In genomic region chr17:30072613-30073012, GRCm38 (mm10) we compare ENCODE assay signal across 27 mouse cellular contexts.
A peak's percentile ranks its signal among the peaks of the same experiment; 100 is the strongest.
DNase-seq lines count a peak whose midpoint lies in the region; ATAC-seq lines count a peak whose summit lies in the region.
"Had no signal": no experiment of that assay in that cellular context is flagged by ENCODE, and none has a peak within 500 bp of the region (broad histone marks: within the 10 kb centered on the region; RNA-seq: fewer than 3 reads in every experiment).

No protein-coding gene starts in this region.

- no peaks in the 10 kb centered on the region for H3K9me3 ChIP-seq in intestine, embryonic 14.5 days (ENCODE audit: control insufficient read depth, low read length)
- H3K9me3 ChIP-seq in intestine, embryonic 15.5 days = no peaks in the 10 kb centered on the region
- H3K9me3 ChIP-seq in kidney, embryonic 15.5 days (replicated peaks) = no peaks in the 10 kb centered on the region
- H3K9me3 ChIP-seq: embryonic facial prominence, embryonic 10.5 days; embryonic facial prominence, embryonic 13.5 days; forebrain, embryonic 12.5 days; forebrain, embryonic 15.5 days; heart, embryonic 12.5 days; heart, embryonic 15.5 days; hindbrain, embryonic 10.5 days; hindbrain, embryonic 13.5 days had no signal

- no peak overlapping the region for H3K27ac ChIP-seq in intestine, embryonic 14.5 days (ENCODE audit: low read depth)
- H3K27ac ChIP-seq in intestine, embryonic 15.5 days = no peak overlapping the region
- H3K27ac ChIP-seq in kidney, embryonic 15.5 days = no peak overlapping the region
- H3K27ac ChIP-seq: embryonic facial prominence, embryonic 10.5 days; embryonic facial prominence, embryonic 13.5 days; forebrain, embryonic 12.5 days; forebrain, embryonic 15.5 days; heart, embryonic 15.5 days; hindbrain, embryonic 10.5 days; hindbrain, embryonic 13.5 days had no signal

- 0 out of 2 replicates have a peak, but pooled peaks cover 4% of the 10 kb centered on the region for H3K36me3 ChIP-seq in intestine, embryonic 14.5 days (ENCODE audit: control insufficient read depth, insufficient read depth, low read length)
- no peaks in the 10 kb centered on the region for H3K36me3 ChIP-seq in intestine, embryonic 15.5 days
- H3K36me3 ChIP-seq in kidney, embryonic 15.5 days = peaks cover 19% of the 10 kb centered on the region; the same call in 1 of the 2 replicates
- H3K36me3 ChIP-seq: forebrain, embryonic 15.5 days; heart, embryonic 15.5 days had no signal

- no peak for ATAC-seq in intestine, embryonic 14.5 days (replicated peaks; ENCODE audit: low FRiP score, low TSS enrichment, low read depth)
- no peak for ATAC-seq in intestine, embryonic 15.5 days
- ATAC-seq in kidney, embryonic 15.5 days (replicated peaks; ENCODE audit: low FRiP score) = no peak
- ATAC-seq: activated CD4-positive, CD25-positive, alpha-beta regulatory T cell, adult 4 months; forebrain, embryonic 15.5 days; hindbrain, embryonic 16.5 days; intestine, postnatal 0 days had no signal

- WGBS in intestine, embryonic 14.5 days = 84% methylated on average over 3 of the region's 3 CpGs
- WGBS in intestine, embryonic 15.5 days = 79% methylated on average over 3 of the region's 3 CpGs
- 87% methylated on average over 3 of the region's 3 CpGs for WGBS in kidney, embryonic 15.5 days

- no peaks in the 10 kb centered on the region for H3K4me1 ChIP-seq in intestine, embryonic 14.5 days (replicated peaks; ENCODE audit: control insufficient read depth, insufficient read depth, low read length)
- H3K4me1 ChIP-seq in intestine, embryonic 15.5 days (replicated peaks) = peaks cover 16% of the 10 kb centered on the region; the same call in 1 of the 2 replicates
- peaks cover 20% of the 10 kb centered on the region for H3K4me1 ChIP-seq in kidney, embryonic 15.5 days
- H3K4me1 ChIP-seq: hindbrain, embryonic 10.5 days had no signal

- no peak overlapping the region for H3K4me3 ChIP-seq in intestine, embryonic 14.5 days (ENCODE audit: low read depth, low read length)
- H3K4me3 ChIP-seq in intestine, embryonic 15.5 days (replicated peaks) = no peak overlapping the region
- H3K4me3 ChIP-seq in kidney, embryonic 15.5 days (replicated peaks) = no peak overlapping the region
- H3K4me3 ChIP-seq: embryonic facial prominence, embryonic 10.5 days; embryonic facial prominence, embryonic 13.5 days; erythroblast, embryonic 14.5 days; forebrain, embryonic 12.5 days; forebrain, embryonic 15.5 days; heart, embryonic 12.5 days; heart, embryonic 15.5 days; hindbrain, embryonic 10.5 days; hindbrain, embryonic 13.5 days had no signal

- no peak overlapping the region for H3K9ac ChIP-seq in intestine, embryonic 14.5 days (ENCODE audit: low read length)
- H3K9ac ChIP-seq in intestine, embryonic 15.5 days = no peak overlapping the region
- no peak overlapping the region for H3K9ac ChIP-seq in kidney, embryonic 15.5 days
- H3K9ac ChIP-seq: embryonic facial prominence, embryonic 13.5 days; forebrain, embryonic 12.5 days; forebrain, embryonic 15.5 days; heart, embryonic 12.5 days; heart, embryonic 15.5 days; hindbrain, embryonic 13.5 days had no signal

- H3K27me3 ChIP-seq in intestine, embryonic 14.5 days (replicated peaks; ENCODE audit: control insufficient read depth, insufficient read depth, low read length) = no peaks in the 10 kb centered on the region
- no peaks in the 10 kb centered on the region for H3K27me3 ChIP-seq in intestine, embryonic 15.5 days (replicated peaks)
- no peaks in the 10 kb centered on the region for H3K27me3 ChIP-seq in kidney, embryonic 15.5 days
- H3K27me3 ChIP-seq: embryonic facial prominence, embryonic 13.5 days; forebrain, embryonic 12.5 days; forebrain, embryonic 15.5 days; heart, embryonic 12.5 days; heart, embryonic 15.5 days; hindbrain, embryonic 13.5 days had no signal

- H3K4me2 ChIP-seq in intestine, embryonic 14.5 days (ENCODE audit: low read length) = no peak overlapping the region
- H3K4me2 ChIP-seq in intestine, embryonic 15.5 days (replicated peaks) = no peak overlapping the region
- no peak overlapping the region for H3K4me2 ChIP-seq in kidney, embryonic 15.5 days
- H3K4me2 ChIP-seq: embryonic facial prominence, embryonic 13.5 days; forebrain, embryonic 12.5 days; forebrain, embryonic 15.5 days; heart, embryonic 12.5 days; heart, embryonic 15.5 days; hindbrain, embryonic 13.5 days had no signal

- peak; percentile 54 for DNase-seq in adrenal gland, adult 2 months
- no peak for DNase-seq in adrenal gland, postnatal 4 days (ENCODE audit: low spot score in 2 of 2)
- peak; percentile 44 for DNase-seq in intestine, embryonic 14.5 days (ENCODE audit: low spot score)
- DNase-seq in adrenal gland, postnatal 25 days = peak; percentile 8
- no peak for DNase-seq in layer of hippocampus, postnatal 14 days (ENCODE audit: low spot score in 2 of 2)
- DNase-seq: cerebellum, adult 11-12 months; cerebellum, adult 8-10 months; cerebellum, postnatal 36 days; embryo, embryonic 11 days; gastrocnemius, postnatal 25 days; heart, postnatal 10 days; heart, postnatal 36 days; kidney, adult 2 months had no signal

Comparison
In these comparisons a context has a peak if more than half of its experiments do, and no peak if none do; other contexts are left out.
1. DNase-seq: peak in adrenal gland, adult 2 months (single experiment), intestine, embryonic 14.5 days (single experiment) and adrenal gland, postnatal 25 days (single experiment); none in adrenal gland, postnatal 4 days (0 of 2) and layer of hippocampus, postnatal 14 days (0 of 2).